Mouse (Mus musculus): ENCODE data around the gene Lgals3. TPM values are rescaled to one million over a fixed set of nuclear protein-coding genes. Genes with fewer than 3 reads are reported as not detected.

Gene Lgals3
- polyA plus RNA-seq, 1 experiment: 1,338 TPM

GRCm38 (mm10) chr14:47361418-47361817 lies 6.1 kb upstream of the Lgals3 start:
- no peaks in the 10 kb centered on the region for H3K79me3 ChIP-seq (ENCODE audit: low read depth)
- no peak overlapping the region for H3ac ChIP-seq (ENCODE audit: control insufficient read depth, insufficient read length, low read depth)
- no peak for TF ChIP-seq MYOG (IDR thresholded peaks at IDR 0.05; ENCODE audit: control insufficient read depth, extremely low read depth, insufficient read length)
- no peak for TF ChIP-seq CTCF (IDR thresholded peaks at IDR 0.05; ENCODE audit: control insufficient read depth, insufficient read depth, insufficient read length)
- no peak for TF ChIP-seq USF1 (IDR thresholded peaks at IDR 0.05; ENCODE audit: low read depth)
- H3K36me3 ChIP-seq (ENCODE audit: control insufficient read depth, insufficient read depth): no peaks in the 10 kb centered on the region
- no peak overlapping the region for H3K4me3 ChIP-seq (ENCODE audit: insufficient read depth, poor library complexity, severe bottlenecking)
- H3K27me3 ChIP-seq (ENCODE audit: control insufficient read depth, insufficient read depth, insufficient read length): no peaks in the 10 kb centered on the region
- H3K79me2 ChIP-seq (ENCODE audit: control insufficient read depth, insufficient read depth): no peaks in the 10 kb centered on the region

DNA sequence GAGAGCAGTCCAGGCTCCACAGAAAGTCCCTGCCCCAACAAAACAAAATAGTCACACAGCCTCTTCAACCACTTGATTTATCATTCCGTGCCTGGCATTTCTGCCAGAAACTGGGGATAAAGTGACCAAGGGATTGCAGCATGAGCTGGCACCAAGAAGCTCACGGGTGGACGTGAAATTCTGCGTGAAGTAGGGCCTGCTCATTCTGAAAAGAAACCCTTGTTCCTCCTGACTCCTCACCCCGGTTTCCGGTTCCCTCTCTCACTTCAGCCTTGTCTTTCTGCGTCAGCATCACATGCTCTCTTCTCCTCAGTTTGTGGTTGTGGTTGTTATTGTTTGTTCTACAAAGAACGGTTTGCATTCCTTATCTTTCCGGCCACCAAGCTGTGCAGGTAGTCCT lies 5.7 kb upstream of the Lgals3 start:
- H3K4me3 ChIP-seq (ENCODE audit: insufficient read depth, poor library complexity, severe bottlenecking): no peak overlapping the region
- no peak overlapping the region for H3ac ChIP-seq (ENCODE audit: control insufficient read depth, insufficient read length, low read depth)
- no peaks in the 10 kb centered on the region for H3K79me3 ChIP-seq (ENCODE audit: low read depth)
- no peaks in the 10 kb centered on the region for H3K79me2 ChIP-seq (ENCODE audit: control insufficient read depth, insufficient read depth)
- no peaks in the 10 kb centered on the region for H3K36me3 ChIP-seq (ENCODE audit: control insufficient read depth, insufficient read depth)
- H3K27me3 ChIP-seq (ENCODE audit: control insufficient read depth, insufficient read depth, insufficient read length): no peaks in the 10 kb centered on the region
- TF ChIP-seq USF1 (IDR thresholded peaks at IDR 0.05; ENCODE audit: low read depth): no peak
- no peak for TF ChIP-seq MYOD1 (IDR thresholded peaks at IDR 0.05; ENCODE audit: control insufficient read depth, insufficient read length, low read depth)
- TF ChIP-seq MYOG (IDR thresholded peaks at IDR 0.05; ENCODE audit: control insufficient read depth, extremely low read depth, insufficient read length): no peak
- no peak for TF ChIP-seq MAX (IDR thresholded peaks at IDR 0.05)
- TF ChIP-seq CTCF (IDR thresholded peaks at IDR 0.05; ENCODE audit: control insufficient read depth, insufficient read depth, insufficient read length): no peak
- no peak for TF ChIP-seq CEBPB (IDR thresholded peaks at IDR 0.05; ENCODE audit: low read depth)

GRCm38 (mm10) chr14:47364742-47365449 lies 2.7 kb upstream of the Lgals3 start:
- Histone ChIP-seq H3ac (ENCODE audit: control insufficient read depth, insufficient read length, low read depth) (no peak overlapping the region), H3K79me3 (ENCODE audit: low read depth) (no peaks in the 10 kb centered on the region), H3K36me3 (ENCODE audit: control insufficient read depth, insufficient read depth) (no peaks in the 10 kb centered on the region), H3K4me3 (ENCODE audit: insufficient read depth, poor library complexity, severe bottlenecking) (no peak overlapping the region), H3K79me2 (ENCODE audit: control insufficient read depth, insufficient read depth) (no peaks in the 10 kb centered on the region), H3K27me3 (ENCODE audit: control insufficient read depth, insufficient read depth, insufficient read length) (no peaks in the 10 kb centered on the region)
- TF ChIP-seq MYOG (IDR thresholded peaks at IDR 0.05; ENCODE audit: control insufficient read depth, extremely low read depth, insufficient read length) (no peak), CTCF (IDR thresholded peaks at IDR 0.05; ENCODE audit: control insufficient read depth, insufficient read depth, insufficient read length) (no peak), FOSL1 (IDR thresholded peaks at IDR 0.05; ENCODE audit: insufficient read depth, low read length, poor library complexity, severe bottlenecking) (no peak), MYOD1 (IDR thresholded peaks at IDR 0.05; ENCODE audit: control insufficient read depth, insufficient read length, low read depth) (no peak), CEBPB (IDR thresholded peaks at IDR 0.05; ENCODE audit: low read depth) (no peak), USF1 (IDR thresholded peaks at IDR 0.05; ENCODE audit: low read depth) (no peak), MAX (IDR thresholded peaks at IDR 0.05) (no peak)

GRCm38 (mm10) chr14:47366881-47367321 lies 650 bp upstream of the Lgals3 start:
- H3K79me2 ChIP-seq (ENCODE audit: control insufficient read depth, insufficient read depth): no peaks in the 10 kb centered on the region
- TF ChIP-seq CEBPB (IDR thresholded peaks at IDR 0.05; ENCODE audit: low read depth) (no peak), MAX (IDR thresholded peaks at IDR 0.05) (no peak), CTCF (IDR thresholded peaks at IDR 0.05; ENCODE audit: control insufficient read depth, insufficient read depth, insufficient read length) (no peak), USF1 (IDR thresholded peaks at IDR 0.05; ENCODE audit: low read depth) (no peak), MYOG (IDR thresholded peaks at IDR 0.05; ENCODE audit: control insufficient read depth, extremely low read depth, insufficient read length) (no peak), FOSL1 (IDR thresholded peaks at IDR 0.05; ENCODE audit: insufficient read depth, low read length, poor library complexity, severe bottlenecking) (no peak), MYOD1 (IDR thresholded peaks at IDR 0.05; ENCODE audit: control insufficient read depth, insufficient read length, low read depth) (no peak)
- H3K27me3 ChIP-seq (ENCODE audit: control insufficient read depth, insufficient read depth, insufficient read length): no peaks in the 10 kb centered on the region
- H3K36me3 ChIP-seq (ENCODE audit: control insufficient read depth, insufficient read depth): no peaks in the 10 kb centered on the region
- no peak overlapping the region for H3K4me3 ChIP-seq (ENCODE audit: insufficient read depth, poor library complexity, severe bottlenecking)
- H3K79me3 ChIP-seq (ENCODE audit: low read depth): no peaks in the 10 kb centered on the region
- H3ac ChIP-seq (ENCODE audit: control insufficient read depth, insufficient read length, low read depth): no peak overlapping the region

GRCm38 (mm10) chr14:47369741-47370140 lies 2.2 kb downstream of the Lgals3 start:
- no peak overlapping the region for H3ac ChIP-seq (ENCODE audit: control insufficient read depth, insufficient read length, low read depth)
- no peak overlapping the region for H3K4me3 ChIP-seq (ENCODE audit: insufficient read depth, poor library complexity, severe bottlenecking)
- no peaks in the 10 kb centered on the region for H3K27me3 ChIP-seq (ENCODE audit: control insufficient read depth, insufficient read depth, insufficient read length)
- H3K79me2 ChIP-seq (ENCODE audit: control insufficient read depth, insufficient read depth): peaks cover 15% of the 10 kb centered on the region
- peaks cover 6% of the 10 kb centered on the region for H3K79me3 ChIP-seq (ENCODE audit: low read depth)
- no peak for TF ChIP-seq CTCF (IDR thresholded peaks at IDR 0.05; ENCODE audit: control insufficient read depth, insufficient read depth, insufficient read length)
- TF ChIP-seq MYOG (IDR thresholded peaks at IDR 0.05; ENCODE audit: control insufficient read depth, extremely low read depth, insufficient read length): no peak
- no peak for TF ChIP-seq MYOD1 (IDR thresholded peaks at IDR 0.05; ENCODE audit: control insufficient read depth, insufficient read length, low read depth)
- no peak for TF ChIP-seq CEBPB (IDR thresholded peaks at IDR 0.05; ENCODE audit: low read depth)
- TF ChIP-seq FOSL1 (IDR thresholded peaks at IDR 0.05; ENCODE audit: insufficient read depth, low read length, poor library complexity, severe bottlenecking): no peak
- no peak for TF ChIP-seq USF1 (IDR thresholded peaks at IDR 0.05; ENCODE audit: low read depth)
- TF ChIP-seq MAX (IDR thresholded peaks at IDR 0.05): no peak
- no peaks in the 10 kb centered on the region for H3K36me3 ChIP-seq (ENCODE audit: control insufficient read depth, insufficient read depth)

- Histone ChIP-seq H3ac (ENCODE audit: control insufficient read depth, insufficient read length, low read depth) (no peak overlapping the region), H3K79me3 (ENCODE audit: low read depth) (peaks cover 16% of the 10 kb centered on the region), H3K4me3 (ENCODE audit: insufficient read depth, poor library complexity, severe bottlenecking) (no peak overlapping the region), H3K36me3 (ENCODE audit: control insufficient read depth, insufficient read depth) (peaks cover 4% of the 10 kb centered on the region), H3K27me3 (ENCODE audit: control insufficient read depth, insufficient read depth, insufficient read length) (no peaks in the 10 kb centered on the region), H3K79me2 (ENCODE audit: control insufficient read depth, insufficient read depth) (peaks cover 26% of the 10 kb centered on the region)
- no peak for TF ChIP-seq MAX (IDR thresholded peaks at IDR 0.05)
- TF ChIP-seq USF1 (IDR thresholded peaks at IDR 0.05; ENCODE audit: low read depth): no peak
- TF ChIP-seq CTCF (IDR thresholded peaks at IDR 0.05; ENCODE audit: control insufficient read depth, insufficient read depth, insufficient read length): no peak
- no peak for TF ChIP-seq CEBPB (IDR thresholded peaks at IDR 0.05; ENCODE audit: low read depth)
- TF ChIP-seq MYOD1 (IDR thresholded peaks at IDR 0.05; ENCODE audit: control insufficient read depth, insufficient read length, low read depth): no peak
- no peak for TF ChIP-seq FOSL1 (IDR thresholded peaks at IDR 0.05; ENCODE audit: insufficient read depth, low read length, poor library complexity, severe bottlenecking)
- no peak for TF ChIP-seq MYOG (IDR thresholded peaks at IDR 0.05; ENCODE audit: control insufficient read depth, extremely low read depth, insufficient read length)
These were observed 3.2 kb downstream of the Lgals3 start for GRCm38 (mm10) chr14:47370790-47371189.
